Mouse (Mus musculus) cortical plate, adult 2 months (tissue): ENCODE measurements around the gene Mmp24.

Experiments
- CTCF ChIP-seq: fragments of 200-500 bp; IDR thresholded peaks from 2 replicates; pipeline ENCODE4 v1.5.1; 2011; ENCODE audit warnings: mild to moderate bottlenecking, control low read depth, low read length; ENCODE audit not compliant: insufficient read depth; ENCODE audit errors: extremely low read depth
- POLR2A ChIP-seq: fragments of 200-500 bp; IDR thresholded peaks from 2 replicates; pipeline ENCODE4 v1.6.1; 2011; ENCODE audit warnings: mild to moderate bottlenecking, low read length, control low read depth; ENCODE audit not compliant: insufficient read depth; ENCODE audit errors: extremely low read depth

DNA sequence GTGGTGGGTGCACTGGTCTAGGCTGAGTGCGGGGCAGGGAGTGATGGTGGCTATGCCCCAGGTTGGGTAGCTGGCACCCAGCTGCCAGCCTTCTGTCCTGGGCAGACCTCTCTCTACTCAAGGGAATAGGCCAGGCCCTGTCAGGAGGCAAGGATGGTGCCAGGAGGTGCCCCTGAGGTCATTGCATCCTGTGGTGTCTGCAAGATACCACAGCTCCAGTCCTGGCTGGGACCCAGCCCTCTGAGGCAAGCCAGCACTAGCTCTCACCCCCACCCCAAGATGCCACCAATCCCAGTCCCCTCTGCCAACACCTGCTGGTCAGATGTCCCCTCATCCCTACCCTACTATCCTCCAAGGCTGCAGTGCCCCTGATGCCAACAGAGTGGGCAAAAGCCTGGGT is 41.0 kb downstream of the Mmp24 start:
- TF ChIP-seq POLR2A (no peak), CTCF (no peak)
